Mouse (Mus musculus): ENCODE measurements around the gene Slc9a5. TPM values are rescaled to one million over a fixed set of nuclear protein-coding genes. Genes with fewer than 3 reads are reported as not detected.
A peak's percentile ranks its signal among the peaks of the same experiment; 100 is the strongest.

The Slc9a5 gene
- polyA plus RNA-seq, 1 experiment from 2014 or later: 7.2 TPM

GRCm38 (mm10) chr8:105330325-105330724 lies 18.3 kb upstream of the Slc9a5 start:
- H3K9me3 ChIP-seq: no peaks in the 10 kb centered on the region
- H3K9ac ChIP-seq: no peak overlapping the region
- no peak for ATAC-seq (ENCODE audit: borderline replicate concordance, extremely low read depth, low FRiP score, low TSS enrichment)
- peaks cover 73% of the 10 kb centered on the region for H3K36me3 ChIP-seq
- 91% methylated on average over 12 of the region's 12 CpGs for WGBS
- no peak overlapping the region for H3K4me3 ChIP-seq
- no peak overlapping the region for H3K27ac ChIP-seq
- H3K4me1 ChIP-seq: peaks cover 19% of the 10 kb centered on the region
- H3K27me3 ChIP-seq: no peaks in the 10 kb centered on the region
- no peak overlapping the region for H3K4me2 ChIP-seq

GRCm38 (mm10) chr8:105331469-105331868 lies 17.2 kb upstream of the Slc9a5 start:
- no peak overlapping the region for H3K9ac ChIP-seq
- no peaks in the 10 kb centered on the region for H3K27me3 ChIP-seq
- H3K4me3 ChIP-seq: no peak overlapping the region
- ATAC-seq (ENCODE audit: borderline replicate concordance, extremely low read depth, low FRiP score, low TSS enrichment): no peak
- no peaks in the 10 kb centered on the region for H3K9me3 ChIP-seq
- H3K4me2 ChIP-seq: no peak overlapping the region
- peaks cover 15% of the 10 kb centered on the region for H3K4me1 ChIP-seq
- H3K36me3 ChIP-seq: peaks cover 85% of the 10 kb centered on the region
- 89% methylated on average over 22 of the region's 22 CpGs for WGBS
- H3K27ac ChIP-seq: no peak overlapping the region

GRCm38 (mm10) chr8:105331931-105332330 lies 16.7 kb upstream of the Slc9a5 start:
- peak overlapping the region; percentile 76 for H3K27ac ChIP-seq
- H3K9me3 ChIP-seq: no peaks in the 10 kb centered on the region
- no peak overlapping the region for H3K4me2 ChIP-seq
- peaks cover 13% of the 10 kb centered on the region for H3K4me1 ChIP-seq
- no peak for ATAC-seq (ENCODE audit: borderline replicate concordance, extremely low read depth, low FRiP score, low TSS enrichment)
- no peak overlapping the region for H3K4me3 ChIP-seq
- H3K36me3 ChIP-seq: peaks cover 89% of the 10 kb centered on the region
- WGBS: 93% methylated on average over 9 of the region's 9 CpGs
- H3K9ac ChIP-seq: no peak overlapping the region
- no peaks in the 10 kb centered on the region for H3K27me3 ChIP-seq

- 40% methylated on average over 2 of the region's 2 CpGs for WGBS
- Histone ChIP-seq H3K27me3 (no peaks in the 10 kb centered on the region), H3K36me3 (peaks cover 95% of the 10 kb centered on the region), H3K4me2 (no peak overlapping the region), H3K9ac (no peak overlapping the region), H3K4me1 (peaks cover 7% of the 10 kb centered on the region), H3K27ac (peak overlapping the region; percentile 76), H3K4me3 (no peak overlapping the region), H3K9me3 (no peaks in the 10 kb centered on the region)
- no peak for ATAC-seq (ENCODE audit: borderline replicate concordance, extremely low read depth, low FRiP score, low TSS enrichment)
These were observed 16.1 kb upstream of the Slc9a5 start for GRCm38 (mm10) chr8:105332523-105332922.

- WGBS: 74% methylated on average over 32 of the region's 32 CpGs
- ATAC-seq (ENCODE audit: borderline replicate concordance, extremely low read depth, low FRiP score, low TSS enrichment): no peak
These were observed 12.1 kb upstream of the Slc9a5 start for GRCm38 (mm10) chr8:105336373-105337130.

GRCm38 (mm10) chr8:105338992-105339391 lies 9.7 kb upstream of the Slc9a5 start:
- WGBS: 32% methylated on average over 4 of the region's 4 CpGs
- Histone ChIP-seq H3K4me3 (no peak overlapping the region), H3K9me3 (no peaks in the 10 kb centered on the region), H3K27ac (no peak overlapping the region; the same call in 1 of the 2 replicates), H3K4me2 (no peak overlapping the region), H3K9ac (no peak overlapping the region), H3K4me1 (peaks cover 56% of the 10 kb centered on the region), H3K27me3 (no peaks in the 10 kb centered on the region), H3K36me3 (peaks cover 58% of the 10 kb centered on the region)
- no peak for ATAC-seq (ENCODE audit: borderline replicate concordance, extremely low read depth, low FRiP score, low TSS enrichment)

More at GRCm38 (mm10) chr8:105336373-105337130, 12.1 kb upstream of the Slc9a5 start:
- H3K27ac ChIP-seq: no peak overlapping the region
- peaks cover 75% of the 10 kb centered on the region for H3K36me3 ChIP-seq
- no peak overlapping the region for H3K4me3 ChIP-seq
- H3K9me3 ChIP-seq: no peaks in the 10 kb centered on the region
- no peak overlapping the region for H3K4me2 ChIP-seq
- no peak overlapping the region for H3K9ac ChIP-seq
- peaks cover 33% of the 10 kb centered on the region for H3K4me1 ChIP-seq
- no peaks in the 10 kb centered on the region for H3K27me3 ChIP-seq

- H3K9ac ChIP-seq: no peak overlapping the region
- H3K9me3 ChIP-seq: no peaks in the 10 kb centered on the region
- peak overlapping the region; percentile 97 for H3K27ac ChIP-seq
- no peak overlapping the region for H3K4me3 ChIP-seq
- H3K27me3 ChIP-seq: no peaks in the 10 kb centered on the region
- H3K4me1 ChIP-seq: peaks cover 66% of the 10 kb centered on the region
- peaks cover 48% of the 10 kb centered on the region for H3K36me3 ChIP-seq
- peak overlapping the region; percentile 44 for H3K4me2 ChIP-seq
- 35% methylated on average over 6 of the region's 6 CpGs for WGBS
- ATAC-seq (ENCODE audit: borderline replicate concordance, extremely low read depth, low FRiP score, low TSS enrichment): no peak
These were observed 8.6 kb upstream of the Slc9a5 start for GRCm38 (mm10) chr8:105339886-105340635.

- H3K9ac ChIP-seq: no peak overlapping the region
- whole genome bisulfite sequencing: 22% methylated on average over 8 of the region's 8 CpGs
- ATAC-seq (ENCODE audit: borderline replicate concordance, extremely low read depth, low FRiP score, low TSS enrichment): peak; percentile 90
- no peaks in the 10 kb centered on the region for H3K9me3 ChIP-seq
- H3K36me3 ChIP-seq: peaks cover 34% of the 10 kb centered on the region
- peaks cover 79% of the 10 kb centered on the region for H3K4me1 ChIP-seq
- no peak overlapping the region for H3K4me3 ChIP-seq
- H3K4me2 ChIP-seq: peak overlapping the region; percentile 44
- H3K27ac ChIP-seq: peak overlapping the region; percentile 97
- H3K27me3 ChIP-seq: no peaks in the 10 kb centered on the region
These were observed 7.2 kb upstream of the Slc9a5 start for GRCm38 (mm10) chr8:105341399-105341798.

GRCm38 (mm10) chr8:105342768-105343167 lies 5.9 kb upstream of the Slc9a5 start:
- Histone ChIP-seq H3K4me1 (peaks cover 80% of the 10 kb centered on the region), H3K27ac (peak overlapping the region; percentile 97), H3K9ac (no peak overlapping the region; the same call in 1 of the 2 replicates), H3K36me3 (peaks cover 21% of the 10 kb centered on the region), H3K27me3 (no peaks in the 10 kb centered on the region), H3K9me3 (no peaks in the 10 kb centered on the region), H3K4me3 (0 out of 2 replicates have a peak overlapping the region, but pooled peaks have one; percentile 14), H3K4me2 (peak overlapping the region; percentile 98)
- 60% methylated on average over 4 of the region's 4 CpGs for WGBS
- ATAC-seq (ENCODE audit: borderline replicate concordance, extremely low read depth, low FRiP score, low TSS enrichment): no peak

GRCm38 (mm10) chr8:105343791-105344574 lies 4.7 kb upstream of the Slc9a5 start:
- no peak for ATAC-seq (ENCODE audit: borderline replicate concordance, extremely low read depth, low FRiP score, low TSS enrichment)
- H3K4me2 ChIP-seq: peak overlapping the region; percentile 98
- H3K36me3 ChIP-seq: peaks cover 9% of the 10 kb centered on the region; the same call in 1 of the 2 replicates
- no peaks in the 10 kb centered on the region for H3K9me3 ChIP-seq
- peaks cover 78% of the 10 kb centered on the region for H3K4me1 ChIP-seq
- peak overlapping the region; percentile 72 for H3K9ac ChIP-seq
- H3K4me3 ChIP-seq: peak overlapping the region; percentile 64
- WGBS: 25% methylated on average over 8 of the region's 8 CpGs
- no peaks in the 10 kb centered on the region for H3K27me3 ChIP-seq
- H3K27ac ChIP-seq: peak overlapping the region; percentile 97

- H3K9me3 ChIP-seq: no peaks in the 10 kb centered on the region
- WGBS: 19% methylated on average over 7 of the region's 7 CpGs
- peak overlapping the region; percentile 64 for H3K4me3 ChIP-seq
- ATAC-seq (ENCODE audit: borderline replicate concordance, extremely low read depth, low FRiP score, low TSS enrichment): no peak
- H3K4me2 ChIP-seq: peak overlapping the region; percentile 98
- no peaks in the 10 kb centered on the region for H3K27me3 ChIP-seq
- H3K36me3 ChIP-seq: 0 out of 2 replicates have a peak, but pooled peaks cover 6% of the 10 kb centered on the region
- H3K9ac ChIP-seq: peak overlapping the region; percentile 72
- H3K4me1 ChIP-seq: peaks cover 73% of the 10 kb centered on the region
- peak overlapping the region; percentile 97 for H3K27ac ChIP-seq
These were observed 3.3 kb upstream of the Slc9a5 start for GRCm38 (mm10) chr8:105345061-105345975.

Measured in lung, embryonic 15.5 days (tissue).